Mouse (Mus musculus) CH12.LX (cell line): ENCODE data around the gene AI464131. TPM values are rescaled to one million over a fixed set of nuclear protein-coding genes. Genes with fewer than 3 reads are reported as not detected.

ENCODE experiments used
- DNase-seq: peaks from one replicate; pipeline ENCODE4 v3.0.0-alpha.2; 2013; ENCODE audit errors: extremely low read depth
- H3K27ac ChIP-seq: 2 replicates; pipeline ENCODE4 v1.5.1; 2012; ENCODE audit warnings: low read depth, mild to moderate bottlenecking, control low read depth, moderate library complexity; ENCODE audit not compliant: insufficient read depth
- H3K27me3 ChIP-seq: replicated peaks from 2 replicates; pipeline ENCODE3; 2012; ENCODE audit warnings: inconsistent platforms
- H3K36me3 ChIP-seq, 2 experiments: replicated peaks in 1 of 2; 2 replicates each; pipeline versions ENCODE3 to v1.6.1; 2012; ENCODE audit warnings: inconsistent platforms in 1 of 2, low read length in 1 of 2, mild to moderate bottlenecking in 1 of 2, mixed read lengths in 1 of 2, moderate library complexity in 1 of 2; ENCODE audit not compliant: control insufficient read depth in 1 of 2, insufficient read depth in 1 of 2
- H3K4me1 ChIP-seq, 2 experiments: 2 replicates each; pipeline ENCODE4 v1.6.1; 2012; ENCODE audit warnings: inconsistent platforms in 1 of 2, moderate library complexity in 1 of 2; ENCODE audit not compliant: insufficient read depth in 2 of 2, control insufficient read depth in 1 of 2
- H3K4me2 ChIP-seq: 2 replicates; pipeline ENCODE4 v1.6.1; 2012; ENCODE audit warnings: low read depth, mild to moderate bottlenecking, control low read depth; ENCODE audit not compliant: poor library complexity, insufficient read depth, severe bottlenecking
- H3K4me3 ChIP-seq, 3 experiments: fragments of 150-350 bp in 1 of 3; sonication (generic) in 1 of 3; replicated peaks in 1 of 3; 2 replicates each; pipeline versions ENCODE3 to v1.5.1; 2011 to 2012; ENCODE audit warnings: low read depth in 2 of 3, low read length in 2 of 3, mild to moderate bottlenecking in 2 of 3, moderate library complexity in 2 of 3, control low read depth in 1 of 3, improper control_type of control experiment in 1 of 3, inconsistent platforms in 1 of 3, mixed read lengths in 1 of 3; ENCODE audit not compliant: poor library complexity in 1 of 3
- H3K79me2 ChIP-seq: replicated peaks from 2 replicates; pipeline ENCODE4 v1.6.1; 2012; ENCODE audit warnings: mild to moderate bottlenecking, moderate library complexity; ENCODE audit not compliant: control insufficient read depth, poor library complexity, insufficient read depth, severe bottlenecking; ENCODE audit errors: extremely low read depth
- H3K9ac ChIP-seq: 2 replicates; pipeline ENCODE4 v1.6.1; 2012; ENCODE audit warnings: low read depth, mild to moderate bottlenecking, control low read depth, moderate library complexity; ENCODE audit not compliant: insufficient read depth
- H3K9me3 ChIP-seq: replicated peaks from 2 replicates; pipeline ENCODE3; 2012; ENCODE audit warnings: low read length, inconsistent platforms, mixed read lengths
- CHD1 ChIP-seq: IDR thresholded peaks from 2 replicates; pipeline ENCODE4 v1.6.1; 2012; ENCODE audit warnings: low read depth, low read length, improper control_type of control experiment, inconsistent platforms
- CTCF ChIP-seq, 2 experiments: IDR thresholded peaks in 1 of 2; conservative IDR thresholded peaks in 1 of 2; 2 replicates each; pipeline ENCODE4 v1.5.1; 2011 to 2012; ENCODE audit warnings: low read depth in 2 of 2, low read length in 2 of 2, improper control_type of control experiment in 1 of 2, inconsistent platforms in 1 of 2, mild to moderate bottlenecking in 1 of 2, moderate library complexity in 1 of 2
- EP300 ChIP-seq: IDR thresholded peaks from 2 replicates; pipeline ENCODE4 v1.6.1; 2011; ENCODE audit warnings: low read length, improper control_type of control experiment
- ETS1 ChIP-seq: conservative IDR thresholded peaks from 2 replicates; pipeline ENCODE4 v1.6.1; 2012; ENCODE audit warnings: low read depth, mild to moderate bottlenecking, inconsistent platforms, low read length, improper control_type of control experiment, moderate library complexity
- IRF4 ChIP-seq: IDR thresholded peaks from 2 replicates; pipeline ENCODE4 v1.6.1; 2014; ENCODE audit warnings: low read depth, mild to moderate bottlenecking, inconsistent platforms, low read length, improper control_type of control experiment
- JUND ChIP-seq: conservative IDR thresholded peaks from 2 replicates; pipeline ENCODE4 v1.6.1; 2011; ENCODE audit warnings: low read depth, low read length, improper control_type of control experiment
- MAX ChIP-seq: IDR thresholded peaks from 2 replicates; pipeline ENCODE4 v1.6.1; 2011; ENCODE audit warnings: low read length, improper control_type of control experiment
- MAZ ChIP-seq: IDR thresholded peaks from 2 replicates; pipeline ENCODE4 v1.6.1; 2012; ENCODE audit warnings: low read depth, mild to moderate bottlenecking, inconsistent platforms, low read length, improper control_type of control experiment, moderate library complexity
- PAX5 ChIP-seq: IDR thresholded peaks from 2 replicates; pipeline ENCODE4 v1.6.1; 2012; ENCODE audit warnings: low read length, inconsistent platforms, mixed read lengths
- RAD21 ChIP-seq: IDR thresholded peaks from 2 replicates; pipeline ENCODE4 v1.6.1; 2011; ENCODE audit warnings: low read depth, mild to moderate bottlenecking, low read length, improper control_type of control experiment, moderate library complexity
- RCOR1 ChIP-seq: conservative IDR thresholded peaks from 2 replicates; pipeline ENCODE4 v1.6.1; 2012; ENCODE audit warnings: low read depth, mild to moderate bottlenecking, inconsistent platforms, low read length, improper control_type of control experiment
- SMC3 ChIP-seq: IDR thresholded peaks from 2 replicates; pipeline ENCODE4 v1.6.1; 2011; ENCODE audit warnings: low read depth, low read length, improper control_type of control experiment
- TBP ChIP-seq: conservative IDR thresholded peaks from 2 replicates; pipeline ENCODE4 v1.6.1; 2011; ENCODE audit warnings: low read depth, low read length, improper control_type of control experiment
- TCF12 ChIP-seq: IDR thresholded peaks from 2 replicates; pipeline ENCODE4 v1.6.1; 2014; ENCODE audit warnings: low read depth, mild to moderate bottlenecking, inconsistent platforms, low read length, improper control_type of control experiment
- USF1 ChIP-seq: IDR thresholded peaks from 2 replicates; pipeline ENCODE4 v1.6.1; 2014; ENCODE audit warnings: low read depth, mild to moderate bottlenecking, inconsistent platforms, low read length, improper control_type of control experiment
- USF2 ChIP-seq: conservative IDR thresholded peaks from 2 replicates; pipeline ENCODE4 v1.6.1; 2011; ENCODE audit warnings: low read depth, low read length, improper control_type of control experiment
- ZKSCAN1 ChIP-seq: IDR thresholded peaks from 2 replicates; pipeline ENCODE4 v1.6.1; 2012; ENCODE audit warnings: low read depth, inconsistent platforms, low read length, improper control_type of control experiment, borderline replicate concordance
- ZMIZ1 ChIP-seq: IDR thresholded peaks from 2 replicates; pipeline ENCODE4 v1.6.1; 2012; ENCODE audit warnings: low read depth, mild to moderate bottlenecking, inconsistent platforms, low read length, improper control_type of control experiment
- dilution Hi-C: fragments of 300-500 bp; cut with MboI; formaldehyde crosslinking; loops from 2 replicates; pipeline ENCODE4 v1.14.3; 2020; ENCODE audit warnings: low sequenced_read_pairs; ENCODE audit not compliant: extremely low pct_unique_long_range_greater_than_20kb, extremely low pct_ligation_motif_present
- in situ Hi-C: fragments of 300-500 bp; cut with MboI; formaldehyde crosslinking; loops from 3 replicates; pipeline ENCODE4 v1.14.3; 2019; ENCODE audit warnings: low sequenced_read_pairs, low pct_ligation_motif_present, low pct_unique_long_range_greater_than_20kb, mixed read lengths
- polyA plus RNA-seq: library from polyadenylated mRNA; unstranded; fragments of >175 nt; gene quantifications from 2 replicates; pipeline ENCODE4 v1.2.1, GENCODE M21; 2012; ENCODE audit warnings: low read depth; ENCODE audit not compliant: insufficient read length
- total RNA-seq, 2 experiments: library from RNA; depleted of rRNA; stranded (reverse); fragments of 300-350 nt in 1 of 2; fragments of >200 nt in 1 of 2; gene quantifications; 2 replicates each; pipeline ENCODE4 v1.2.3; 2012 to 2014

AI464131 gene
- total and polyA plus RNA-seq, 3 experiments = 0.04 to 0.10 TPM; not detected in 1

DNA sequence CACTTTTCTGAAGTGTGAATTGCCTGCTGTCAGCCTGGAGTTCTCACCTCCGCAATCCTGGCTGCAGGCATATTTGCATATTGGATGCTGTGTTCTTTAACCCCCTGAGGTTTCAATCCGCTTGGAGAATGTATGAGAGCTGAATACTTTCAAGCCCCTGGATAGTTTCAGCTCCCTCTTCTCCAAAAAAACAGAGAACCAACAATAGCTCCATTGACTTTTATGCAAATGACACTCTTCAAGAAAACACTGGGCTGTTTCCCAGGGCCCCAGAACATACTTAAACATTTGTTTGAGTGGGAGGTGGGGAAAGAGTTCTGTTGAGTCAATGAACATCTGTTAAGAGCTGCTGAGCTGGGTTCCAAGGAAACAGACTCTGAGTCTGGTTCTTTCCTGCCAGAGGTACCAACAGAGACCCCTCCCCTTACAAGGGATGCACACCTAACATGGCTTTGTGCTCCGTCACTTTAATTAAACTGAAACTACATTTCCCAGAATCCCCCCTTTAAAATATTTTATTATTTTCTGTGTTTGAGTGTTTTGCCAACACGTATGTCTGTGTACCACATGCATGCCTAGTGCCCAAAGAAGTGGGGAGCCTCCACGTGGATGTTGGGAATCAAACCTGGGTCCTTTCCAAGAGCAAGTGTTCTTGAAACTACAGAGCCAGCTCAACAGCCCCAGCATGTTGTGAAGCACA lies 32.0 kb downstream of the AI464131 start:
- no peak overlapping the region for H3K9ac ChIP-seq
- no peak overlapping the region for H3K4me2 ChIP-seq
- H3K79me2 ChIP-seq = no peaks in the 10 kb centered on the region
- no peak for DNase-seq
- H3K4me1 ChIP-seq = peaks cover 0 to 6% of the 10 kb centered on the region in 2 experiments; a peak in 2 of 4 replicates
- in situ Hi-C loops = no loop called here
- TF ChIP-seq ZMIZ1 (no peak), SMC3 (no peak), CHD1 (no peak), TCF12 (no peak), ETS1 (no peak), RCOR1 (no peak), RAD21 (no peak), EP300 (no peak), PAX5 (no peak), CTCF (conservative IDR thresholded peaks at IDR 0.05 in 1 of 2, IDR thresholded peaks at IDR 0.05 in 1 of 2; ENCODE audit: low read depth in 2 of 2, low read length in 2 of 2) (no peak), MAX (no peak), USF2 (no peak), MAZ (no peak)
- TF ChIP-seq, all 38 proteins: peak for 0
- no peaks in the 10 kb centered on the region for H3K27me3 ChIP-seq
- H3K27ac ChIP-seq = no peak overlapping the region
- no peaks in the 10 kb centered on the region for H3K9me3 ChIP-seq
- H3K4me3 ChIP-seq = no peak overlapping the region
- dilution Hi-C loops = no loop called here
- H3K36me3 ChIP-seq = peaks cover 0 to 2% of the 10 kb centered on the region in 2 experiments

DNA sequence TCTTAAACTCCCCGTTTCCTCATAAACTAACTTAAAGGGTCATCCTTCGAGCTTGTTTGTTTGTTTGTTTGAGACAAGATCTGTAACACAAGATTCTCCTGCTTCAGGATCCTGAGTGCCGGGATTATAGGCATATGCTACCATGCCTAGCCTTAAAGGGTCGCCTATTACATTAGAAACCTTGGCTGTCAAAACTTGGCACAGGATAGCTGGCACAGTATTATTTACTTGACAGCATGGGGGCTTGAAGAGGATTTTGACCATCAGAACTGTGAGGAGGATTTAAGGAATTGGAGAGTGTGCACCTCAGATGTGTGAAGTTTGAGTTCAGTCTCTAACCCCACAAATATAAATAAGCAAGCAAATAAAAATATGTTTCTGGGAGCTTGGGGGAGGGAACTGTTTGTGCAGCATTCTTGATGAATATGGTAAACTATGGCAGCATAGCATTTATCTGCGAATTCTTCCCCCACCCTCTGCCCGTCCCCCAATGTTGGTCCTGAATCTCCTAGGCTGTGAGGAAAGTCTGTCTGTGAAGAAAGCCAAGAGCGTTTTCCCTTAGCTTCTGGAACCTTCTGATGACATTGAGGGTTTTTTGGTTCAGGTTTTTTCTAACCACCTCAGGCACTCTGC lies 32.7 kb downstream of the AI464131 start:
- no peak for DNase-seq
- TF ChIP-seq IRF4 = no peak
- TF ChIP-seq USF2 = no peak
- TF ChIP-seq TBP = no peak
- TF ChIP-seq JUND = no peak
- no peak for TF ChIP-seq ZKSCAN1
- no peak for TF ChIP-seq SMC3
- no peak for TF ChIP-seq USF1
- TF ChIP-seq ETS1 = no peak
- TF ChIP-seq RCOR1 = no peak
- no peaks in the 10 kb centered on the region for H3K79me2 ChIP-seq
- no peak overlapping the region for H3K27ac ChIP-seq
- H3K4me2 ChIP-seq = no peak overlapping the region
- no peaks in the 10 kb centered on the region for H3K9me3 ChIP-seq
- peaks cover 0 to 2% of the 10 kb centered on the region in 2 experiments for H3K36me3 ChIP-seq
- H3K27me3 ChIP-seq = no peaks in the 10 kb centered on the region
- no peak overlapping the region for H3K4me3 ChIP-seq
- H3K9ac ChIP-seq = no peak overlapping the region
- dilution Hi-C loops = no loop called here
- in situ Hi-C loops = no loop called here
- peaks cover 0 to 7% of the 10 kb centered on the region in 2 experiments; a peak in 2 of 4 replicates for H3K4me1 ChIP-seq
